In genomic region chr9:60143816-60144215, GRCm38 (mm10) we compare ENCODE assay signal across 36 mouse cellular contexts.
A peak's percentile ranks its signal among the peaks of the same experiment; 100 is the strongest.
DNase-seq lines count a peak whose midpoint lies in the region; ATAC-seq lines count a peak whose summit lies in the region.
"Had no signal": no experiment of that assay in that cellular context is flagged by ENCODE, and none has a peak within 500 bp of the region (broad histone marks: within the 10 kb centered on the region; RNA-seq: fewer than 3 reads in every experiment).

No protein-coding gene starts in this region.

- no peak overlapping the region for H3K9ac ChIP-seq in forebrain, embryonic 11.5 days (ENCODE audit: low read length)
- H3K9ac ChIP-seq: embryonic facial prominence, embryonic 13.5 days; forebrain, postnatal 0 days; heart, embryonic 15.5 days; hindbrain, embryonic 12.5 days; limb, embryonic 15.5 days; liver, embryonic 13.5 days; neural tube, embryonic 15.5 days had no signal

- H3K9me3 ChIP-seq in forebrain, embryonic 11.5 days (ENCODE audit: control insufficient read depth, low read length) = no peaks in the 10 kb centered on the region
- H3K9me3 ChIP-seq: embryonic facial prominence, embryonic 13.5 days; forebrain, embryonic 10.5 days; heart, embryonic 10.5 days; heart, embryonic 15.5 days; hindbrain, embryonic 12.5 days; limb, embryonic 10.5 days; limb, embryonic 15.5 days; liver, embryonic 13.5 days; neural tube, embryonic 15.5 days had no signal

- H3K4me2 ChIP-seq in forebrain, embryonic 11.5 days (ENCODE audit: low read depth, low read length, severe bottlenecking) = no peak overlapping the region
- H3K4me2 ChIP-seq: embryonic facial prominence, embryonic 13.5 days; heart, embryonic 15.5 days; hindbrain, embryonic 12.5 days; limb, embryonic 15.5 days; liver, embryonic 13.5 days; neural tube, embryonic 15.5 days had no signal

- no peak overlapping the region for H3K27ac ChIP-seq in forebrain, embryonic 11.5 days (ENCODE audit: low read depth, low read length)
- H3K27ac ChIP-seq: embryonic facial prominence, embryonic 13.5 days; forebrain, embryonic 10.5 days; heart, embryonic 10.5 days; heart, embryonic 15.5 days; hindbrain, embryonic 12.5 days; hindbrain, postnatal 0 days; kidney, postnatal 0 days; limb, embryonic 10.5 days; limb, embryonic 15.5 days; liver, embryonic 13.5 days; macrophage; neural tube, embryonic 15.5 days had no signal

- DNase-seq in frontal cortex, postnatal 36 days (ENCODE audit: low spot score in 2 of 2) = peak; percentile 49 to 51
- no peak for DNase-seq in frontal cortex, postnatal 14 days (ENCODE audit: low spot score in 2 of 2)
- peak; percentile 57 for DNase-seq in right cerebral cortex, adult 18-20 months
- no peak for DNase-seq in right cerebral cortex, postnatal 14 days
- peak; percentile 40 to 87 for DNase-seq in layer of hippocampus, adult 18-20 months (ENCODE audit: low spot score in 2 of 2)
- DNase-seq in layer of hippocampus, postnatal 36 days = peak; percentile 42 to 59
- DNase-seq in adrenal gland, postnatal 4 days (ENCODE audit: low spot score in 2 of 2) = no peak
- no peak for DNase-seq in forebrain, embryonic 11.5 days (ENCODE audit: low spot score)
- DNase-seq: adrenal gland, postnatal 14 days; cerebellum, adult 18-20 months; cerebellum, postnatal 10 days; forebrain, postnatal 0 days; gastrocnemius, postnatal 10 days; heart, postnatal 36 days; kidney, adult 8-10 months; kidney, postnatal 4 days; liver, embryonic 13.5 days; lung, adult 2 months; lung, postnatal 10 days; midbrain, embryonic 14.5 days; retina, postnatal 1 day; spleen, adult 18-20 months; thymus, postnatal 25 days had no signal

- peaks cover 8% of the 10 kb centered on the region for H3K4me1 ChIP-seq in forebrain, embryonic 11.5 days (replicated peaks; ENCODE audit: control insufficient read depth, insufficient read depth, low read length)
- H3K4me1 ChIP-seq: heart, embryonic 15.5 days; liver, embryonic 13.5 days had no signal

- ATAC-seq in forebrain, embryonic 11.5 days (replicated peaks; ENCODE audit: low FRiP score) = no peak
- ATAC-seq: CD4-positive, CD25-positive, alpha-beta regulatory T cell, adult 4 months; forebrain, postnatal 0 days; hindbrain, postnatal 0 days; intestine, embryonic 16.5 days had no signal

- no peaks in the 10 kb centered on the region for H3K36me3 ChIP-seq in forebrain, embryonic 11.5 days (ENCODE audit: control insufficient read depth, insufficient read depth, low read length)
- H3K36me3 ChIP-seq: embryonic facial prominence, embryonic 13.5 days; forebrain, embryonic 10.5 days; heart, embryonic 10.5 days; heart, embryonic 15.5 days; hindbrain, embryonic 12.5 days; limb, embryonic 10.5 days; limb, embryonic 15.5 days; liver, embryonic 13.5 days; neural tube, embryonic 15.5 days had no signal

- no peaks in the 10 kb centered on the region for H3K27me3 ChIP-seq in forebrain, embryonic 11.5 days (ENCODE audit: control insufficient read depth, insufficient read depth, low read length)
- H3K27me3 ChIP-seq: embryonic facial prominence, embryonic 13.5 days; heart, embryonic 15.5 days; hindbrain, embryonic 12.5 days; limb, embryonic 15.5 days; liver, embryonic 13.5 days; neural tube, embryonic 15.5 days had no signal

- no peak overlapping the region for H3K4me3 ChIP-seq in forebrain, embryonic 11.5 days (ENCODE audit: low read depth, low read length)
- H3K4me3 ChIP-seq: embryonic facial prominence, embryonic 13.5 days; forebrain, embryonic 10.5 days; heart, embryonic 10.5 days; heart, embryonic 15.5 days; hindbrain, embryonic 12.5 days; limb, embryonic 10.5 days; limb, embryonic 15.5 days; liver, embryonic 13.5 days; neural tube, embryonic 15.5 days had no signal

- 94% methylated on average over 6 of the region's 6 CpGs for WGBS in forebrain, embryonic 11.5 days

Comparison
In these comparisons a context has a peak if more than half of its experiments do, and no peak if none do; other contexts are left out.
1. DNase-seq: peak in frontal cortex, postnatal 36 days (2 of 2), right cerebral cortex, adult 18-20 months (single experiment), layer of hippocampus, adult 18-20 months (2 of 2) and layer of hippocampus, postnatal 36 days (2 of 2); none in frontal cortex, postnatal 14 days (0 of 2), right cerebral cortex, postnatal 14 days (single experiment), adrenal gland, postnatal 4 days (0 of 2) and forebrain, embryonic 11.5 days (single experiment).